Comparison of ENCODE assay signal across 17 mouse cellular contexts in genomic region chr12:31369656-31370055, GRCm38 (mm10). TPM values are rescaled to one million over a fixed set of nuclear protein-coding genes. Genes with fewer than 3 reads are reported as not detected.
DNase-seq lines count a peak whose midpoint lies in the region; ATAC-seq and TF ChIP-seq lines count a peak whose summit lies in the region.
"Had no signal": no experiment of that assay in that cellular context is flagged by ENCODE, and none has a peak within 500 bp of the region (broad histone marks: within the 10 kb centered on the region; RNA-seq: fewer than 3 reads in every experiment).

No protein-coding gene starts in this region.

- dilution Hi-C loops in CH12.LX (cut with MboI; ENCODE audit: extremely low pct_ligation_motif_present, extremely low pct_unique_long_range_greater_than_20kb, low sequenced_read_pairs) = no loop called here

- TF ChIP-seq EP300 in liver, postnatal 0 days (IDR thresholded peaks at IDR 0.05; ENCODE audit: low read depth) = no peak
- no peak for TF ChIP-seq EP300 in CH12.LX (IDR thresholded peaks at IDR 0.05; ENCODE audit: low read length)

- H3K4me1 ChIP-seq in heart, embryonic 10.5 days = peaks cover 31% of the 10 kb centered on the region
- no peaks in the 10 kb centered on the region for H3K4me1 ChIP-seq in liver, postnatal 0 days (ENCODE audit: insufficient read depth)
- H3K4me1 ChIP-seq in CH12.LX (ENCODE audit: control insufficient read depth in 1 of 2, insufficient read depth in 2 of 2) = peaks cover 0 to 3% of the 10 kb centered on the region in 2 experiments; a peak in 1 of 4 replicates
- H3K4me1 ChIP-seq: kidney, embryonic 15.5 days; liver, embryonic 12.5 days had no signal

- H3K9ac ChIP-seq in liver, postnatal 0 days (replicated peaks) = no peak overlapping the region
- H3K9ac ChIP-seq in CH12.LX (ENCODE audit: insufficient read depth, low read depth) = no peak overlapping the region
- H3K9ac ChIP-seq: hindbrain, embryonic 13.5 days; kidney, embryonic 15.5 days; liver, embryonic 12.5 days had no signal

- TF ChIP-seq CTCF in liver, postnatal 0 days (IDR thresholded peaks at IDR 0.05; ENCODE audit: low read depth) = 0 out of 2 replicates have a peak, but pooled peaks have one; percentile 7
- TF ChIP-seq CTCF in CH12.LX (conservative IDR thresholded peaks at IDR 0.05 in 1 of 2, IDR thresholded peaks at IDR 0.05 in 1 of 2; ENCODE audit: low read depth in 2 of 2, low read length in 2 of 2) = peak in 1 of 2 experiments; percentile 21; a peak in 2 of 4 replicates

- no peaks in the 10 kb centered on the region for H3K9me3 ChIP-seq in heart, embryonic 10.5 days
- no peaks in the 10 kb centered on the region for H3K9me3 ChIP-seq in liver, postnatal 0 days (ENCODE audit: low read length)
- H3K9me3 ChIP-seq in CH12.LX (replicated peaks; ENCODE audit: low read length) = no peaks in the 10 kb centered on the region
- H3K9me3 ChIP-seq: forebrain, embryonic 10.5 days; hindbrain, embryonic 13.5 days; kidney, embryonic 15.5 days had no signal

- in situ Hi-C loops in CH12.LX (cut with MboI; ENCODE audit: low pct_ligation_motif_present, low pct_unique_long_range_greater_than_20kb, low sequenced_read_pairs) = no loop called here

- no peak for TF ChIP-seq POLR2A in CH12.LX (IDR thresholded peaks at IDR 0.05; ENCODE audit: low read depth, low read length)

- WGBS in heart, embryonic 10.5 days = 80% methylated on average over 7 of the region's 7 CpGs
- 68% methylated on average over 7 of the region's 7 CpGs for WGBS in liver, postnatal 0 days (ENCODE audit: insufficient replicate concordance)

- no peaks in the 10 kb centered on the region for H3K79me2 ChIP-seq in CH12.LX (replicated peaks; ENCODE audit: control insufficient read depth, extremely low read depth, insufficient read depth, poor library complexity, severe bottlenecking)

- no peak overlapping the region for H3K4me2 ChIP-seq in liver, postnatal 0 days (ENCODE audit: low read depth, low read length)
- no peak overlapping the region for H3K4me2 ChIP-seq in CH12.LX (ENCODE audit: insufficient read depth, low read depth, poor library complexity, severe bottlenecking)
- H3K4me2 ChIP-seq: hindbrain, embryonic 13.5 days; kidney, embryonic 15.5 days; liver, embryonic 12.5 days had no signal

- ATAC-seq in liver, postnatal 0 days = no peak
- peak; percentile 78 for ATAC-seq in megakaryocyte, adult 5-6 weeks (ENCODE audit: poor library complexity, severe bottlenecking)
- ATAC-seq: liver, embryonic 12.5 days had no signal

- H3K36me3 ChIP-seq in heart, embryonic 10.5 days = no peaks in the 10 kb centered on the region
- H3K36me3 ChIP-seq in liver, postnatal 0 days (replicated peaks; ENCODE audit: insufficient read depth, low read length) = no peaks in the 10 kb centered on the region
- H3K36me3 ChIP-seq in CH12.LX (replicated peaks in 1 of 2; ENCODE audit: control insufficient read depth in 1 of 2, insufficient read depth in 1 of 2, low read length in 1 of 2) = no peaks in the 10 kb centered on the region
- H3K36me3 ChIP-seq: forebrain, embryonic 10.5 days; hindbrain, embryonic 13.5 days; kidney, embryonic 15.5 days; liver, embryonic 12.5 days had no signal

- TF ChIP-seq RAD21 in CH12.LX (IDR thresholded peaks at IDR 0.05; ENCODE audit: low read depth, low read length) = peak; percentile 29

- no peaks in the 10 kb centered on the region for H3K27me3 ChIP-seq in heart, embryonic 10.5 days (ENCODE audit: insufficient read depth, poor library complexity, severe bottlenecking)
- no peaks in the 10 kb centered on the region for H3K27me3 ChIP-seq in liver, postnatal 0 days (ENCODE audit: insufficient read depth, low read length)
- H3K27me3 ChIP-seq in CH12.LX (replicated peaks) = no peaks in the 10 kb centered on the region
- H3K27me3 ChIP-seq: hindbrain, embryonic 13.5 days; kidney, embryonic 15.5 days; liver, embryonic 12.5 days had no signal

- no peak for DNase-seq in heart, embryonic 10.5 days (ENCODE audit: low spot score)
- no peak for DNase-seq in heart, adult 8-10 months (ENCODE audit: low spot score)
- no peak for DNase-seq in liver, postnatal 0 days
- no peak for DNase-seq in liver
- no peak for DNase-seq in CH12.LX (ENCODE audit: extremely low read depth)
- DNase-seq in kidney, adult 18-20 months = no peak
- DNase-seq: adrenal gland, postnatal 36 days; cerebellum, adult 18-20 months; cerebellum, postnatal 25 days; gastrocnemius, adult 2 months; kidney, postnatal 4 days; thymus, postnatal 25 days had no signal

- H3K4me3 ChIP-seq in heart, embryonic 10.5 days = no peak overlapping the region
- H3K4me3 ChIP-seq in liver, postnatal 0 days (ENCODE audit: low read depth, low read length) = no peak overlapping the region
- no peak overlapping the region for H3K4me3 ChIP-seq in CH12.LX (replicated peaks in 1 of 3; ENCODE audit: low read depth in 2 of 3, low read length in 2 of 3, poor library complexity in 1 of 3)
- H3K4me3 ChIP-seq: forebrain, embryonic 10.5 days; gastrocnemius, adult 2 months; hindbrain, embryonic 13.5 days; kidney, embryonic 15.5 days; liver, embryonic 12.5 days had no signal

- H3K27ac ChIP-seq in heart, embryonic 10.5 days = peak overlapping the region; percentile 81
- H3K27ac ChIP-seq in liver, postnatal 0 days (ENCODE audit: low read depth) = no peak overlapping the region
- H3K27ac ChIP-seq in CH12.LX (ENCODE audit: insufficient read depth, low read depth) = no peak overlapping the region
- H3K27ac ChIP-seq: forebrain, embryonic 10.5 days; gastrocnemius, adult 2 months; hindbrain, embryonic 13.5 days; kidney, embryonic 15.5 days; liver, embryonic 12.5 days had no signal

TF ChIP-seq in CH12.LX, 34 proteins besides CTCF, POLR2A, EP300 and RAD21:
- TF ChIP-seq MAX (IDR thresholded peaks at IDR 0.05; ENCODE audit: low read length) (no peak), HCFC1 (IDR thresholded peaks at IDR 0.05; ENCODE audit: low read depth, low read length) (no peak), RCOR1 (conservative IDR thresholded peaks at IDR 0.05; ENCODE audit: low read depth, low read length) (no peak), UBTF (IDR thresholded peaks at IDR 0.05; ENCODE audit: low read depth, low read length) (no peak), E2F4 (IDR thresholded peaks at IDR 0.05; ENCODE audit: insufficient replicate concordance, low read depth, low read length) (no peak), GABPA (IDR thresholded peaks at IDR 0.05; ENCODE audit: insufficient replicate concordance, low read depth, low read length) (no peak), MAZ (IDR thresholded peaks at IDR 0.05; ENCODE audit: low read depth, low read length) (no peak), ELF1 (IDR thresholded peaks at IDR 0.05; ENCODE audit: low read depth, low read length) (no peak), ZC3H11A (IDR thresholded peaks at IDR 0.05; ENCODE audit: low read depth, low read length) (no peak), ETS1 (conservative IDR thresholded peaks at IDR 0.05; ENCODE audit: low read depth, low read length) (no peak), CHD2 (IDR thresholded peaks at IDR 0.05; ENCODE audit: low read length) (no peak), ZKSCAN1 (IDR thresholded peaks at IDR 0.05; ENCODE audit: borderline replicate concordance, low read depth, low read length) (no peak), SIN3A (IDR thresholded peaks at IDR 0.05; ENCODE audit: low read length) (no peak), SMC3 (IDR thresholded peaks at IDR 0.05; ENCODE audit: low read depth, low read length) (no peak), MYC (IDR thresholded peaks at IDR 0.05; ENCODE audit: low read depth, low read length) (no peak)
TF ChIP-seq in CH12.LX: peak in this region for 0.

RNA-seq across cellular contexts. Expression of gene Dld, which starts 18.4 kb away (rescaled TPM):
- polyA plus RNA-seq in heart, embryonic 10.5 days (2016; fragmentation: Nextera tagmentation; extraction: Ambion mirVana) = 166 and 209 TPM in 2 replicates
- 100 to 1,000 TPM; 368 to 419 (median 398) TPM for total RNA-seq in heart, adult 8-10 months (2022)
- polyA plus RNA-seq in liver, postnatal 0 days (2015; fragmentation: Nextera tagmentation; extraction: Ambion mirVana) = 87.6 and 95.6 TPM in 2 replicates
- 61.2 and 63.3 TPM in 2 replicates for total RNA-seq in CH12.LX (2012; rRNA removed)
- total RNA-seq in CH12.LX (2014; rRNA removed) = 79.8 and 83.5 TPM in 2 replicates
- polyA plus RNA-seq in CH12.LX (2012; ENCODE audit: insufficient read length, low read depth) = 109 and 142 TPM in 2 replicates
- 68.0 and 73.7 TPM in 2 replicates for total RNA-seq in megakaryocyte, adult 5-6 weeks (2015)
- total RNA-seq in megakaryocyte, adult 5-6 weeks (2017) = 76.8 and 86.3 TPM in 2 replicates

RNA-seq across cellular contexts. Expression of gene Slc26a3, which starts 21.0 kb away (rescaled TPM):
- polyA plus RNA-seq in heart, embryonic 10.5 days (2016; fragmentation: Nextera tagmentation; extraction: Ambion mirVana) = 0.13 TPM in 1 of 2 replicates, not detected in the other
- 1 to 10 TPM; 1.1 to 2.4 (median 1.4) TPM for total RNA-seq in heart, adult 8-10 months (2022)
- 0.07 and 0.09 TPM in 2 replicates for polyA plus RNA-seq in liver, postnatal 0 days (2015; fragmentation: Nextera tagmentation; extraction: Ambion mirVana)
- not detected in 2 replicates for total RNA-seq in CH12.LX (2012; rRNA removed)
- not detected in 2 replicates for total RNA-seq in CH12.LX (2014; rRNA removed)
- not detected in 2 replicates for polyA plus RNA-seq in CH12.LX (2012; ENCODE audit: insufficient read length, low read depth)
- total RNA-seq in megakaryocyte, adult 5-6 weeks (2015) = 0.27 and 0.43 TPM in 2 replicates
- 0.28 and 2.3 TPM in 2 replicates for total RNA-seq in megakaryocyte, adult 5-6 weeks (2017)
- total RNA-seq: gastrocnemius, adult 2 months had no signal
- polyA plus RNA-seq: forebrain, embryonic 10.5 days; hindbrain, embryonic 13.5 days; liver, embryonic 12.5 days had no signal

Comparison
In these comparisons a context has a peak if more than half of its experiments do, and no peak if none do; other contexts are left out.
1. RNA of gene Dld, which starts 18.4 kb away (total RNA-seq): 368 to 419 TPM in heart, adult 8-10 months; 68.0 to 86.3 TPM in megakaryocyte, adult 5-6 weeks and 61.2 to 83.5 TPM in CH12.LX; every median in the first group is over 4 times any median in the second.